Mouse (Mus musculus) small intestine, adult 2 months (tissue): ENCODE results near the gene Msh6.

Source experiments
- CTCF ChIP-seq: fragments of 200-500 bp; IDR thresholded peaks from 2 replicates; pipeline ENCODE4 v1.5.1; 2012; ENCODE audit warnings: low read depth, mild to moderate bottlenecking, control low read depth, inconsistent platforms, low read length, moderate library complexity, mixed read lengths; ENCODE audit not compliant: insufficient replicate concordance, insufficient read length; ENCODE audit errors: extremely low read depth
- POLR2A ChIP-seq: fragments of 200-500 bp; IDR thresholded peaks from 2 replicates; pipeline ENCODE4 v1.6.1; 2012; ENCODE audit warnings: low read depth, mild to moderate bottlenecking, control low read depth, inconsistent platforms, low read length, moderate library complexity

DNA sequence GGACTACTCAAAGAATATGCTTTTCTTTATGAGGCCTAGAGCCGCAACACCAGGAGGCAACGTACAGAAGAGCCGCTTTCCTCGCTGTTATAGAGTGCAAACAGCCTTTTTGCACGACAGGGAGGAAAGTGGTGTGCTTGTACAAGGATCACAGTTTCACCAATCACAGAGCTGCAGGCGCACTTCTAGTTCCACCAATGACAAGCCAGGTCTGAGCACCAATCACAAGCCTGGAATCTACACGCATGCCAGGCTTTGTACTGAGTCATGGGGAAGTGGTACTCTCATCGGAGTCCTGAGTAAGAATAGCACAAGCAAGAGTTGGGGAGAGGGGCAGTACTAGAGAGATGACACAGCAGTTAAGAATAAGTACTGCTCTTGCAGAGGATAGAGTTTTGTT lies 40.1 kb upstream of the Msh6 start:
- no peak for TF ChIP-seq CTCF
- no peak for TF ChIP-seq POLR2A
